Comparison of ENCODE assay signal across 8 mouse cellular contexts in genomic region chr3:123235495-123235894, GRCm38 (mm10). TPM values are rescaled to one million over a fixed set of nuclear protein-coding genes. Genes with fewer than 3 reads are reported as not detected.
A peak's percentile ranks its signal among the peaks of the same experiment; 100 is the strongest.
DNase-seq lines count a peak whose midpoint lies in the region; ATAC-seq and TF ChIP-seq lines count a peak whose summit lies in the region.

No protein-coding gene starts in this region.

- no peak for TF ChIP-seq POLR2A in kidney, adult 2 months (IDR thresholded peaks at IDR 0.05; ENCODE audit: low read depth, low read length)
- no peak for TF ChIP-seq POLR2A in myocyte (IDR thresholded peaks at IDR 0.05; ENCODE audit: insufficient read length, low read depth)

- no peak for TF ChIP-seq CTCF in kidney, adult 2 months (conservative IDR thresholded peaks at IDR 0.05; ENCODE audit: insufficient read depth, insufficient read length, low read depth, low read length)
- no peak for TF ChIP-seq CTCF in hindbrain, postnatal 0 days (IDR thresholded peaks at IDR 0.05; ENCODE audit: low read depth)

- DNase-seq in kidney, adult 2 months = no peak
- DNase-seq in kidney, adult 11 months = no peak
- DNase-seq in embryonic facial prominence, embryonic 10.5 days (ENCODE audit: low spot score) = no peak
- DNase-seq in hindbrain, postnatal 0 days (ENCODE audit: low spot score) = no peak
- no peak for DNase-seq in adrenal gland, postnatal 36 days
- DNase-seq in cerebellum, adult 11 months = no peak
- no peak for DNase-seq in gastrocnemius, adult 18-20 months (ENCODE audit: low spot score)

- H3K4me1 ChIP-seq in kidney, adult 2 months (ENCODE audit: control insufficient read depth, insufficient read depth, low read length) = 0 out of 2 replicates have a peak, but pooled peaks cover 3% of the 10 kb centered on the region
- H3K4me1 ChIP-seq in embryonic facial prominence, embryonic 10.5 days = peaks cover 30% of the 10 kb centered on the region
- H3K4me1 ChIP-seq in hindbrain, postnatal 0 days (ENCODE audit: insufficient read depth, low read length) = 0 out of 2 replicates have a peak, but pooled peaks cover 3% of the 10 kb centered on the region

- 34% methylated on average over 7 of the region's 7 CpGs for WGBS in kidney, adult 2 months
- 15% methylated on average over 7 of the region's 7 CpGs for WGBS in embryonic facial prominence, embryonic 10.5 days
- WGBS in hindbrain, postnatal 0 days = 21% methylated on average over 7 of the region's 7 CpGs

- H3K4me2 ChIP-seq in hindbrain, postnatal 0 days (ENCODE audit: low read depth, low read length) = peak overlapping the region; percentile 79
- H3K4me2 ChIP-seq in myocyte (ENCODE audit: low read depth) = peak overlapping the region; percentile 76

- no peak for ATAC-seq in hindbrain, postnatal 0 days

- H3ac ChIP-seq in myocyte (ENCODE audit: control insufficient read depth, insufficient read length) = no peak overlapping the region

- no peaks in the 10 kb centered on the region for H3K27me3 ChIP-seq in kidney, adult 2 months (replicated peaks; ENCODE audit: control insufficient read depth, insufficient read depth, low read length)
- peaks cover 32% of the 10 kb centered on the region for H3K27me3 ChIP-seq in embryonic facial prominence, embryonic 10.5 days (replicated peaks; ENCODE audit: low read depth, poor library complexity, severe bottlenecking)
- no peaks in the 10 kb centered on the region for H3K27me3 ChIP-seq in hindbrain, postnatal 0 days (ENCODE audit: insufficient read depth, low read length)
- no peaks in the 10 kb centered on the region for H3K27me3 ChIP-seq in myocyte (ENCODE audit: control insufficient read depth, insufficient read depth, insufficient read length)

- H3K4me3 ChIP-seq in kidney, adult 2 months (ENCODE audit: insufficient read depth, low read depth, low read length) = peak overlapping the region; percentile 65
- H3K4me3 ChIP-seq in embryonic facial prominence, embryonic 10.5 days = peak overlapping the region; percentile 62
- H3K4me3 ChIP-seq in hindbrain, postnatal 0 days (ENCODE audit: low read length) = peak overlapping the region; percentile 52
- peak overlapping the region; percentile 20 for H3K4me3 ChIP-seq in myocyte

- H3K27ac ChIP-seq in kidney, adult 2 months (ENCODE audit: insufficient read depth, low read depth, low read length) = no peak overlapping the region
- H3K27ac ChIP-seq in embryonic facial prominence, embryonic 10.5 days (replicated peaks) = peak overlapping the region; percentile 62
- no peak overlapping the region for H3K27ac ChIP-seq in hindbrain, postnatal 0 days

- no peaks in the 10 kb centered on the region; the same call in 1 of the 2 replicates for H3K9me3 ChIP-seq in embryonic facial prominence, embryonic 10.5 days
- no peaks in the 10 kb centered on the region for H3K9me3 ChIP-seq in hindbrain, postnatal 0 days (ENCODE audit: low read length)

- no peaks in the 10 kb centered on the region for H3K36me3 ChIP-seq in kidney, adult 2 months (ENCODE audit: control insufficient read depth, insufficient read depth, low read length)
- H3K36me3 ChIP-seq in embryonic facial prominence, embryonic 10.5 days (replicated peaks) = no peaks in the 10 kb centered on the region
- no peaks in the 10 kb centered on the region for H3K36me3 ChIP-seq in hindbrain, postnatal 0 days (ENCODE audit: insufficient read depth, low read length)
- no peaks in the 10 kb centered on the region for H3K36me3 ChIP-seq in myocyte (ENCODE audit: control insufficient read depth, insufficient read depth)

- H3K9ac ChIP-seq in hindbrain, postnatal 0 days (replicated peaks; ENCODE audit: low read length) = peak overlapping the region; percentile 33; the same call in 1 of the 2 replicates

- H3K79me2 ChIP-seq in myocyte (ENCODE audit: control insufficient read depth, insufficient read depth) = no peaks in the 10 kb centered on the region

TF ChIP-seq in myocyte, 11 proteins besides CTCF, POLR2A, EP300 and RAD21:
- no peak for TF ChIP-seq POLR2AphosphoS2 (IDR thresholded peaks at IDR 0.05; ENCODE audit: insufficient read length, low read depth)
- no peak for TF ChIP-seq E2F4 (IDR thresholded peaks at IDR 0.05; ENCODE audit: insufficient read depth)
- TF ChIP-seq SRF (IDR thresholded peaks at IDR 0.05; ENCODE audit: control insufficient read depth, insufficient read length, low read depth) = no peak
- no peak for TF ChIP-seq USF1 (IDR thresholded peaks at IDR 0.05; ENCODE audit: low read depth)
- TF ChIP-seq REST (IDR thresholded peaks at IDR 0.05; ENCODE audit: insufficient read depth, insufficient read length) = no peak
- TF ChIP-seq TCF12 (IDR thresholded peaks at IDR 0.05; ENCODE audit: insufficient read depth, poor library complexity, severe bottlenecking) = no peak
- TF ChIP-seq TCF3 (IDR thresholded peaks at IDR 0.05; ENCODE audit: insufficient read length, low read depth) = no peak
- no peak for TF ChIP-seq MAX (IDR thresholded peaks at IDR 0.05; ENCODE audit: low read depth)
- TF ChIP-seq MYOD1 (IDR thresholded peaks at IDR 0.05; ENCODE audit: control insufficient read depth in 1 of 3, insufficient read length in 2 of 3, low read depth in 2 of 3) = no peak

RNA-seq across cellular contexts. Expression of gene Synpo2, which starts 0.5 kb away (rescaled TPM):
- polyA plus RNA-seq in kidney, adult 2 months (2012; rRNA removed) = 5.2 and 5.4 TPM in 2 replicates
- 4.9 TPM in 2 replicates for polyA plus RNA-seq in embryonic facial prominence, embryonic 10.5 days (2016; fragmentation: Nextera tagmentation; extraction: Ambion mirVana)
- total RNA-seq in hindbrain, postnatal 0 days (2014; rRNA removed) = 0.79 and 1.2 TPM in 2 replicates
- polyA plus RNA-seq in hindbrain, postnatal 0 days (2015; fragmentation: Nextera tagmentation; extraction: Ambion mirVana) = 0.77 and 1.2 TPM in 2 replicates
- polyA plus RNA-seq in myocyte (2012; fragmentation: generic; extraction: Trizol) = 24.4 TPM
- 10 to 100 TPM in 1 of 2 experiments, 1 to 10 TPM in 1; 6.3 to 11.5 TPM for total RNA-seq in adrenal gland, postnatal 36 days (2021)
- 100 to 1,000 TPM; 284 TPM for total RNA-seq in gastrocnemius, adult 18-20 months (2021)

RNA-seq across cellular contexts. Expression of gene Sec24d, which starts 31.8 kb away (rescaled TPM):
- polyA plus RNA-seq in kidney, adult 2 months (2012; rRNA removed) = 20.8 and 21.1 TPM in 2 replicates
- polyA plus RNA-seq in embryonic facial prominence, embryonic 10.5 days (2016; fragmentation: Nextera tagmentation; extraction: Ambion mirVana) = 24.4 and 26.9 TPM in 2 replicates
- total RNA-seq in hindbrain, postnatal 0 days (2014; rRNA removed) = 20.3 and 28.9 TPM in 2 replicates
- 11.9 and 14.8 TPM in 2 replicates for polyA plus RNA-seq in hindbrain, postnatal 0 days (2015; fragmentation: Nextera tagmentation; extraction: Ambion mirVana)
- 36.8 TPM for polyA plus RNA-seq in myocyte (2012; fragmentation: generic; extraction: Trizol)
- total RNA-seq in adrenal gland, postnatal 36 days (2021) = 100 to 1,000 TPM in 1 of 2 experiments, 10 to 100 TPM in 1; 86.7 to 183 TPM
- total RNA-seq in gastrocnemius, adult 18-20 months (2021) = 1 to 10 TPM; 4.9 to 9.4 TPM
